In the genomic region with DNA sequence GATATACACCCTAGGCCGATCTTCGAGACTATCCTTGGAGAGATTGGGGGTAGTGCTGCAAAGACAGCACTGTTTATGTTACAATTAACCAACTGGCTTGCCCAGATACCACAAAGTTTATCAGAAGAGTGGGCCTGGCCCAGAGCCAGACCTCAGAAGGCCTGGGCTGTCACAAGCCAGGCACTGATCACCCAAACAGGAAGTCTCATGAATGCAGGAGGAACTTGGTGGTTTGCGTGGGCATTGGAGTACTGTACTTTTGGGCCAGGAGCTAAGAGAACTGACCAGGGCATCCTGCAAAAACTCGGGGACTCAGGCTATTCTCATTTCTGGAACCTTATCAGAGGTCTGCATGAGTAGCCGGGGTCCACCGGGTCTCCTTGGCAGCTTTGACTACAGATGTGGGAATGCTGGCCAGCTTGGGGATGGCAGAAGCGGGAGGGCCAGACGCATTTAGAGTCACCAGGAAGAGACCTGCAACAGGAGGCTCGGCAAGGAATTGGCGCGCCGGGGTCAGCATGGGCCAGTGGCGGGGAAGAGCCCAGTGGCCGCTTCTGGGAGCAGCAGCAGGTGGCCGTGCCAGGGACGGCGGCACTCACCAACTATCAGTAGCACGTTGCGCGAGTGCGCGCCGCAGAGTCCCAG, we compare ENCODE assay signal across 8 mouse cellular contexts. TPM values are rescaled to one million over a fixed set of nuclear protein-coding genes. Genes with fewer than 3 reads are reported as not detected.
A peak's percentile ranks its signal among the peaks of the same experiment; 100 is the strongest.
DNase-seq lines count a peak whose midpoint lies in the region; ATAC-seq lines count a peak whose summit lies in the region.

No protein-coding gene starts in this region.

- peaks cover 8% of the 10 kb centered on the region; the same call in 1 of the 2 replicates for H3K36me3 ChIP-seq in embryonic facial prominence, embryonic 15.5 days

- peaks cover 19% of the 10 kb centered on the region for H3K4me1 ChIP-seq in embryonic facial prominence, embryonic 15.5 days

- DNase-seq in layer of hippocampus, adult 11-12 months (ENCODE audit: low spot score): peak; percentile 58
- no peak for DNase-seq in layer of hippocampus, postnatal 25 days (ENCODE audit: extremely low spot score in 1 of 2, low spot score in 1 of 2)
- DNase-seq in NIH3T3 (ENCODE audit: low read depth): peak; percentile 55
- DNase-seq in heart, postnatal 10 days: peak; percentile 61
- DNase-seq in kidney, postnatal 25 days: peak; percentile 58 to 60
- DNase-seq in spleen, postnatal 4 days (ENCODE audit: low spot score in 2 of 2): peak; percentile 75 to 81

- 5% methylated on average over 23 of the region's 23 CpGs for WGBS in embryonic facial prominence, embryonic 15.5 days

- no peak for ATAC-seq in embryonic facial prominence, embryonic 15.5 days (ENCODE audit: insufficient number of reproducible peaks, low FRiP score, low TSS enrichment, low read depth)
- peak; percentile 75 for ATAC-seq in megakaryocyte, adult 5-6 weeks (ENCODE audit: poor library complexity, severe bottlenecking)

- no peaks in the 10 kb centered on the region for H3K27me3 ChIP-seq in embryonic facial prominence, embryonic 15.5 days

- H3K9ac ChIP-seq in embryonic facial prominence, embryonic 15.5 days: peak overlapping the region; percentile 66

- H3K4me3 ChIP-seq in embryonic facial prominence, embryonic 15.5 days (replicated peaks): peak overlapping the region; percentile 68

- H3K9me3 ChIP-seq in embryonic facial prominence, embryonic 15.5 days (replicated peaks): no peaks in the 10 kb centered on the region

- peak overlapping the region; percentile 95 for H3K4me2 ChIP-seq in embryonic facial prominence, embryonic 15.5 days (replicated peaks)

- peak overlapping the region; percentile 53 for H3K27ac ChIP-seq in embryonic facial prominence, embryonic 15.5 days (replicated peaks)

- intact Hi-C loops in heart, postnatal 10 days (cut with DNase I): no loop called here

RNA-seq across cellular contexts. Expression of a gene that starts 0.4 kb away (rescaled TPM):
- 1 to 10 TPM; 5.0 to 5.1 TPM for total RNA-seq in layer of hippocampus, postnatal 25 days (2021)
- polyA plus RNA-seq in embryonic facial prominence, embryonic 15.5 days (2015; fragmentation: Nextera tagmentation; extraction: Ambion mirVana): 6.5 and 6.7 TPM in 2 replicates
- 1 to 10 TPM; 7.9 TPM for total RNA-seq in heart, postnatal 10 days (2021)
- 12.9 and 15.0 TPM in 2 replicates for total RNA-seq in megakaryocyte, adult 5-6 weeks (2015)
- total RNA-seq in megakaryocyte, adult 5-6 weeks (2017): 12.9 and 15.8 TPM in 2 replicates

RNA-seq across cellular contexts. Expression of a gene that starts 0.4 kb away (rescaled TPM):
- total RNA-seq in layer of hippocampus, postnatal 25 days (2021): 1 to 10 TPM; 5.3 to 6.4 TPM
- polyA plus RNA-seq in embryonic facial prominence, embryonic 15.5 days (2015; fragmentation: Nextera tagmentation; extraction: Ambion mirVana): 10.8 and 11.7 TPM in 2 replicates
- 1 to 10 TPM; 3.7 to 5.0 TPM for total RNA-seq in heart, postnatal 10 days (2021)
- total RNA-seq in megakaryocyte, adult 5-6 weeks (2015): 4.8 and 6.0 TPM in 2 replicates
- 1.2 and 3.4 TPM in 2 replicates for total RNA-seq in megakaryocyte, adult 5-6 weeks (2017)

RNA-seq across cellular contexts. Expression of a gene that starts 38.0 kb away (rescaled TPM):
- total RNA-seq in layer of hippocampus, postnatal 25 days (2021): 1 to 10 TPM; 3.6 to 4.3 TPM
- polyA plus RNA-seq in embryonic facial prominence, embryonic 15.5 days (2015; fragmentation: Nextera tagmentation; extraction: Ambion mirVana): 3.3 and 3.5 TPM in 2 replicates
- 10 to 100 TPM; 14.0 to 19.6 TPM for total RNA-seq in heart, postnatal 10 days (2021)
- total RNA-seq in megakaryocyte, adult 5-6 weeks (2015): 108 and 121 TPM in 2 replicates
- total RNA-seq in megakaryocyte, adult 5-6 weeks (2017): 70.7 and 84.8 TPM in 2 replicates

RNA-seq across cellular contexts. Expression of a gene that starts 47.4 kb away (rescaled TPM):
- total RNA-seq in layer of hippocampus, postnatal 25 days (2021): under 1 TPM; 0.52 to 0.98 TPM
- 4.0 and 4.3 TPM in 2 replicates for polyA plus RNA-seq in embryonic facial prominence, embryonic 15.5 days (2015; fragmentation: Nextera tagmentation; extraction: Ambion mirVana)
- total RNA-seq in heart, postnatal 10 days (2021): under 1 TPM; 0.07 to 0.12 TPM
- total RNA-seq in megakaryocyte, adult 5-6 weeks (2015): not detected in 2 replicates
- 0.04 TPM in 1 of 2 replicates, not detected in the other for total RNA-seq in megakaryocyte, adult 5-6 weeks (2017)

RNA-seq across cellular contexts. Expression of a gene that starts 55.0 kb away (rescaled TPM):
- total RNA-seq in layer of hippocampus, postnatal 25 days (2021): 10 to 100 TPM; 82.2 to 91.7 TPM
- polyA plus RNA-seq in embryonic facial prominence, embryonic 15.5 days (2015; fragmentation: Nextera tagmentation; extraction: Ambion mirVana): 329 and 338 TPM in 2 replicates
- total RNA-seq in heart, postnatal 10 days (2021): 100 to 1,000 TPM; 105 to 112 TPM
- total RNA-seq in megakaryocyte, adult 5-6 weeks (2015): 181 and 188 TPM in 2 replicates
- 147 TPM in 2 replicates for total RNA-seq in megakaryocyte, adult 5-6 weeks (2017)

Comparison
In these comparisons a context has a peak if more than half of its experiments do, and no peak if none do; other contexts are left out.
1. DNase-seq: peak in layer of hippocampus, adult 11-12 months (single experiment), NIH3T3 (single experiment), heart, postnatal 10 days (2 of 2), kidney, postnatal 25 days (2 of 2) and spleen, postnatal 4 days (2 of 2); none in layer of hippocampus, postnatal 25 days (0 of 2).